Mouse (Mus musculus) erythroid progenitor cell, adult 5-6 weeks (primary cell): Measurements from ENCODE around the gene Fmnl1. TPM values are rescaled to one million over a fixed set of nuclear protein-coding genes. Genes with fewer than 3 reads are reported as not detected.
A peak's percentile ranks its signal among the peaks of the same experiment; 100 is the strongest.

ENCODE experiments used
- ATAC-seq: replicated peaks from 2 replicates; pipeline ENCODE4 v1.8.0; 2016; ENCODE audit warnings: moderate number of reproducible peaks, mild to moderate bottlenecking, moderate TSS enrichment, inconsistent platforms; ENCODE audit not compliant: poor library complexity, low FRiP score, severe bottlenecking
- total RNA-seq, 2 experiments: library from RNA; stranded (forward) in 1 of 2; stranded (reverse) in 1 of 2; fragments of 150-400 nt in 1 of 2; fragments of 186-747, 209-891 nt in 1 of 2; gene quantifications; 2 replicates each; pipeline versions ENCODE4 v1.2.3 to v1.2.4; 2015 to 2017; ENCODE audit warnings: low replicate concordance in 2 of 2

Fmnl1 gene
- total RNA-seq, 2 experiments from 2014 or later: 9.2 to 49.9 TPM

GRCm38 (mm10) chr11:103158621-103159478, 12.1 kb upstream of the Fmnl1 start:
- peak; percentile 91 for ATAC-seq

GRCm38 (mm10) chr11:103160738-103161137, 10.2 kb upstream of the Fmnl1 start:
- ATAC-seq: no peak

DNA sequence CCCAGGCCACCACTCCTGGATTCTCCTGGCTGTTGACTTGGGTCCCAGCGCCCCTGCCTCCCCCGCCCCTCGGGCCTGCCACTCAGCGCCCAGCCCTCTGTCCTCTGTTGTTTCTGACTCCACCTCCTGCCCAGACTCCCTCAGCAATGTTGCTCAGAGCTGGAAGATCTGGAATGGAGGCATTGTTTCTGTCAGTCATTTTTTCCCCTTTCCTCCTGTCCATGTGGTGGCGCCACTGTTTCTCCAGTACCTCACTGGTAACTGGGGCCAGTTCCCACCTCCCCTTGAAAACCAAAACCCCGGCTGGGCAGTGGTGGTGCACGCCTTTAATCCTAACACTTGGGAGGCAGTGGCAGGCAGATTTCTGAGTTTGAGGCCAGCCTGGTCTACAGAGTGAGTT, 9.5 kb upstream of the Fmnl1 start:
- no peak for ATAC-seq

GRCm38 (mm10) chr11:103162132-103162531, 8.8 kb upstream of the Fmnl1 start:
- ATAC-seq: no peak

DNA sequence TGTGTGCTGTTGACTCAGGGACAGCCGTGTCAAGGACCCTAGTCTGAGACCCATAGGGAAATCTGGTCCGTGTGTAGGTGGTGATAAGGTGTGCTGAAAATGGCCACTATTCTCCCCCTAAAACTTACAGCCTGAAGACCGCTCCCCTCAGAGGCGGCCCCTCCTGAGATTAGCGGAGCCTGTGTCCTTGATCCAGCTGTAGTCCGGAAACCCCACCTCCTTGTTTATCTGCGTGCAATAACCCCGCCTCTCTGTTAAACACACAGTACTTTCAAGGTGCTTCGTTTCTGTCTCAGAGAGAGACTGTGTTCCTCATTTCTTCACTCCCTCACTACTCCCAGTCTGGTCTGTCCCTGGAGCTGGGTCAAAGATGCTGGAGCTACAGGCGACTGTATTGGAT, 6.5 kb upstream of the Fmnl1 start:
- no peak for ATAC-seq

- no peak for ATAC-seq
Measured at GRCm38 (mm10) chr11:103168690-103169390, 2.1 kb upstream of the Fmnl1 start.

- ATAC-seq: no peak
Measured at GRCm38 (mm10) chr11:103169664-103170063, 1.2 kb upstream of the Fmnl1 start.

DNA sequence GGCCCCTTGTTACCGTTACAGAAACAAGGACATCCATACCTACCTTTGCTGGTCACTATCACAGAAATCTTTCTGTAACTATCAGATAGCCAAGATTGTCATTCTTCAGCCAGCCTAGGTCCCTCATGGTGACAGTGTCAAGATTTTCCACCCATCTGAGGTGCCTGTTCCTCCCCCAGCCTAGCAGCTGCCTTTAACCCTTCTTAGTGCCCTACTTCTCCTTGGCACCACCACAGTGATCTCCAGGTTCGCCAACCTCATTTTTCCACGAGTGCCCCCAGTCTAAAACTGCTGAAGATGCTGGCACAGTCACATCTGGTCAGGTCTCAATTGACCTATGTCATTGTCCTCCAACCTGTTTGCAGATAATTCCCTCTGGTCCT, 805 bp upstream of the Fmnl1 start:
- ATAC-seq: no peak

DNA sequence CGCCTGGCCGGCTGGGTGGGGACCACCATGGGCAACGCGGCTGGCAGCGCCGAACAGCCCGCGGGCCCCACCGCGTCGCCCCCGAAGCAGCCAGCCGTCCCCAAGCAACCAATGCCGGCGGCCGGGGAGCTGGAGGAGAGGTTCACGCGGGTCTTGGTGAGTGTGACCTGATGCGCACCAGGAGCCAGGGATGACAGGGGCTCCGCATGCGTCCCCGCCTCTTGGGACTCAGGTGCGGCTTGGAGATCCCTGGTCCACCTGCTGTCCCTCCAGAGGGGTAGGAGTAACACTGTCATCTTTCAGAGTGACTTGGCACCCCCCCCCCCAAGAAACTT, 346 bp downstream of the Fmnl1 start:
- no peak for ATAC-seq

DNA sequence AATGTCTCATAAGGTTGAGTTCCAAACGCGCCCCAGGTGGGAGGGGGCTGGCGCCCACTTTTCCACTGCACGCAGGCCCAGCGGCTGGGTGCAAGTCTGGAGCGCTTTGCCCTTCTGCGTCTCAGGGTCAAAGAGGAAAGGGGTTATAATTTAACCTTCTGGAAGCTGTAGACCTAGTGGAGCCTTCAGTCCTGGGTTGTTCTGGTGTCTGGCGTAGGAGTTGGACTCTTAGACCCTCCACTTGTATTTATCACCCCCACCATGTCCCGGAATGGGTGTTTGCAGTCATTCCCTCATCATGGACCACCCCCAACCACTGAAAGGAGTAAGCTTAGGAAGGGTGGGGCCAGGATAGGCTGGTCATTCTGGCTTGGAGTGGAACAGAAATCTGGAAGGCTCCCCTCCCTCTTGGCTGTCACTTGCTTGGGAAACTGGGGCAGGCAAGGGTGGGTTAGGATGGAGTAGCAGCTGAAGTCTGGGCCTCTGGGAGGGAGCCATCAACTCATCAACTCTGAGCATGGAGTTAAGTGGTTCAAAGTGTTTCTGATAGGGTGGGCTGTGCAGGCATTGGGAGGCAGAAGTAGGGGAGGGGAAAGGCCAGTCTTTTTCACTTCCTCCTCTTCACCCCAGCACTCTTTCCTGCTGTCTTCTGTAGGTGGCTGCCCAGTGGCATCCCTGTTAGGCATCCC, 940 bp downstream of the Fmnl1 start:
- ATAC-seq: no peak

DNA sequence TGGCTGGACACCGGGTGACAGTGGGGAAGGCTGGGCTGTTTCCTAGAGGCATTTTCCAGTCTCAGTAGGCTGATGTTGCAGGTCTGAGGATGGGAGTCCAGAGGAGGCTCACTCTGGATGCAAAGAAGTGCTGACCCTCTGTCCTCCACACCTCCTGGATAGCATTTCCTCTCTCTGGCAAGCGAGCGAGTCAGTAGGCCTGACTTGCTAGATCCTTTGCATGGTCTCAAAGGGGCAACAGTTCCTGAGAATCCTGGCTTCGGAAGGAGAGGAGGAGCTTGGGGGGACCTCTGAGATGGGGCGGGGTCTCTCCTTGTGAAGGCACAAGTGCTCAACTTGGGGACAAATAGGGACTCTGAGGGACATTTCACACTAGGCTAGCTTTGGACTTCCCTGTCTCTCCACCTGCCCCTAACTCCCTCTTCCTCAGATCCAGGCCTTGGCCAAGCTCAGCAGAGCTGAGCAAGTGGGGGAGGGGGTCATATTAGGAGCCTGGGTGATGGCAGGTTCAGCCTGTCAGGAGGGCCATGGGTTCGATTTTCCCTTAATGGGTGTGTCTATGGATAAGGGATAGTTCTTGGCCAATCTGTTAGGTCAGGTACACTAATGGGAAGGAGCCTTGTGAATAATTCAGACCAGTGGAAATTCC, 1.6 kb downstream of the Fmnl1 start:
- no peak for ATAC-seq

DNA sequence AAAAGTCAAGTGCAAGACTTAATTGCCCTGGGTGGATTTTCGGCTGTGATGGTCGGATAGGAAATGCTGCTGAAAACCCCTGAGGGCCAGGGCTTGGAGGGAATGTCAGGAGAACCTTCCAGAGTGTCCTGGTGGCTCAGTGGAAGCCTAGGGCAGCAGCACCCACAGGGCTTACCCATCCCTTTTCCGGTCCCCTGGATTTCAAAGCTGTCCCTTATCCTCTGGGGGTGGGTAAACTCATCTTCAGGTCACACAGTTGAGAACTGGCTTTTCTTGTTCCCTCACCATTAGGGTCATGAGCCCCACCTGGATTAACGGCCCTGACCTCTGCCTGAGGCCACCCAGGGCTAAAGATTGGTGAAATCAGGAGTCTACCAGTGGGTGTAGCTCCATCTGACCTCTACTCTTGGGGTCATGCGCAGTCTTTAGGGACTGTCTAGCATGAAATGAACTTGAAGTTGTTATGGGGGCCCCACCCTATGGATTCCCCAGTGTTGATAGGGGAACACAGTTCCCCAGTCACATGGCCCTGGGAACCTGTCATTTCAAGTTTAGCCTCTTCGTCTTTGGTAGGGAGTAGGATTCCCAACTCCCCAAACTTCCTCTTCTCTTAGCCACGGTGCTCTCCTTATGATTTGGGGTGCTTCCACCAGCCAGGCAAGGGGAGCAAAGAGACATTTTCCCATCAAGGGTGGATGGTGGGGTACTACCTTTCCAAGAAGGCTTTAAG, 2.3 kb downstream of the Fmnl1 start:
- ATAC-seq: no peak

DNA sequence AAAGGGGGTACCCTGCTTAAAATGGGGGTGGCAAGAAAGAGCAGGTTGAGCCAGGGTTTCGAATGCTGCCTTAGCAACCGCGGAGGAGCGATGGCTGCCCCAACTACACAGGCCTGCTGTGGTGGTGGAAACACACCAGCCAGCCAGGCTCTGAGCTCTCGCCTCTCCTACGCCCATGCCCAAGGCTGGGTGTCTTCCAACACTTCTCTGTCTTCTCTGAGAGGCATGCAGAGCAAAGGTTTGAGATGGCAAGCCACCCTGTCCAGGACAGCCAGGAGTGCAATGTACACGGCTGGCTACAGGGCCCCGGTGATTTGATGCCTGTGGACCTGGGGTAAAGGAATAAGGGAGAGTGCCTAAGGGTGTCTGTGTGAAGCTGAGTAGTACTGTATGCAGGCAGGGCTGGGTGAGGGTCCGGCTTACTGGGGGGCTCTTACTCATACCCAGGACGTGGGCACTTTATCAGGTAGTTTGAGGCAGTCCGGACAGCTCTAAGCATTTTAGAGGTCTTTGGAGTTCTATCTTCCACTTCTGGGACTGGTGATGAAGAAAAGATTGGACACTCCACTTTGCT, 3.0 kb downstream of the Fmnl1 start:
- ATAC-seq: no peak

DNA sequence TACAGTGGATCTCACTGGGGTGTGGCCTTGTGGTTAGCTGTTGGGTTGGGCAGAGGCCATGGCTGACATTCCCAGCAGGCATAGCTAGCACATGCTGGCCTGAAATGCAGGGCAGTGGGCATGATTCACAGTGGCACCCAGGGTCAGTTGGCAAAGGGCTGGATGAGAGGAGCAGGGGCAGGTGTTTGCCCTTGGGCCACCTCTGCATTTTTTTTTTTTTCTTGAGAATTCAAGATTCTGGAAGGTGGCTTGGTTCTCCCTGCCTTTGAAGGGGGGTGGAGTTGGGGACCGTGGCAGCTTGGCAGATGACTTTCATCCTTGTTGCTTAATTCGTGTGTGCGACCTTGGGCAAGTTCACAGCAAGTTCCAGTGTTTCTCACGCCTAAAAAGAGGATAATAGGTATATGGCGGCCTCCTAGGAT, 3.5 kb downstream of the Fmnl1 start:
- ATAC-seq: no peak

DNA sequence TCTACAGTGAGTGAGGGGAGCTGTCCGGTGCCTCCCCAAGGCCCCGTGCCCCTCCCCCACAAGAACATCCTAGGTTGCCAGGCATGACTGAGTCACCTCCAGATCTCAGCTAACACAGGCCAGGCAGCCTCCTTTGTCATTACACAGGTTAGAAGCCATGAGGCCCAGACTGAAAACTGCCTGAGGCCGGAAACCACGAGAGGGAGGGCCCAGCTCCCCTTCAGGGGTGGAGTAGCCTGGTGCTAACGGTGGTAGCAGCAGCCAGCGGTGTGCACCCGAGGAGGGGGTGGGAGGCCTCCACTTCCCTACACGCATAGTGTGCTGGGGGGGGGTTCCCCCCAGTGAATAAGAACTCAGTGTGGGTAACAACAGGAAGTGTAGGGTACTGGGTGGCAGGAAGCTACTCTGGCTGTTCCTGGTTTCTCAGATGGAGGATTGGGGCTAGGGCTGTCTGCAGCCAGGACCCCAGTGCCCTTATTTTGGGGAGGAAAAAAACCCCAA, 4.0 kb downstream of the Fmnl1 start:
- no peak for ATAC-seq

GRCm38 (mm10) chr11:103175688-103176442, 5.0 kb downstream of the Fmnl1 start:
- no peak for ATAC-seq

DNA sequence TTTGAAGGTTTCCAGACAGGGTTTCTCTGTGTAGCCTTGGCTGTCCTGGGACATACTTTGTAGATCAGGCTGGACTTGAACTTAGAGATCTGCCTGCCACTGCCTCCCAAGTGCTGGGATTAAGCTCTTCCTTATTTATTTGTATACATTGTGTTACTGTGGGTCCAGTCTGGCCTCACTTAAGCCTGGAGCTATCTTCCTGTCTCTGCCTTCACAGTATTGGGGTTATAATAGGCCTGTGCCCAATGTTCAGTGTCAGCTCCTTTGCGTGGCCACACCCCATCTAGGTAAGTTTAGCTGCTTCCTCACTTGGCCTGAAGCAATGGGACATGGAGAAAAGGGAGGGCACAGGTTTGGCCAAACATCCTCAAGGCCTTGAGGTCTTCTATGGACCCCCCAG, 5.6 kb downstream of the Fmnl1 start:
- no peak for ATAC-seq

DNA sequence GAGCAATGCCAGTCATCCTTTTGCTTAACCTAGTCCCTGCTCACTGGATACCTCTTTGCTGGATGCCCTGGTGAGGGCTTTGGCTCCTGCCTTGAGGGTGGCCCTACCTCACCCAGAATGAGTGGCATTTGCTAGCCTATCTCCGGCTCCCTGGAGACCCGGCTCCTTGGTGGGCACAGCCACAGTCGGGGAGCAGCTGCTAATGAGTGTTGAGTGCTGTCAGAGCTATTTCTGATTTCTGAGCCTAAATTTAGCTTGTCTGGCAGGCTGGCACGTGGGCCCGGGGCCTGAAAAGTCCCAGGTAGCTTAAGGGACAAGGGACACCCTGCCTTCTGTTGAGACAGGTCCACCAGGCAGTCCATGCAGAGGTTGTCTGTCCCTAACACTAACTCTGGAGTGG, 6.3 kb downstream of the Fmnl1 start:
- no peak for ATAC-seq
